Mouse (Mus musculus): ENCODE measurements at regions not wholly inside any gene's neighbourhood (a gene's known extent, or its start where the extent isn't known, plus 50 kb on each side); places are given as distances from the start of the nearest gene placed in this dataset.
"Not testable (repeated sequence)": the region's sequence is repeated elsewhere in the genome, so short reads cannot be mapped to it uniquely, and the experiment has no call there.

DNA sequence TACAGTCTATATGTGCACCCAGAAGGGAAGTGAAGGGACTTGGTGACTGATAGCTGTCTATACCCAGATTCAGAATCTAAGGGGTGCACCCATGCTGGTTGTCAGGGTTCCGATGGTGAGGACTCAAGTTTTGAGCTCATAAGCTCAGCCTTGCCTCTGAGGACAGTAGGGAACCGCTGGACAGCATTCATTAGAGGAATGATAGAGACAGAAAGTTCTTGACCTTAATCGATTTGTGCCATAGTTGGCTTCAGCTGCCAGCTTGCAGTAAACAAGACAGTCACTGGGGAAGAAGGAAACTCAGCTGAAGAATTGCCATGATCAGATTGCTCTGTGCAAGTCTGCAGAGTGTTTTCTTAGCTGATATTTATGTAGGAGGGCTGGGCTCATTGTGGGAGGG lies 96.0 kb downstream of the Dmrta2 start:
- DNase-seq (ENCODE audit: low spot score) (no peak), ATAC-seq (ENCODE audit: low FRiP score) (no peak)

DNA sequence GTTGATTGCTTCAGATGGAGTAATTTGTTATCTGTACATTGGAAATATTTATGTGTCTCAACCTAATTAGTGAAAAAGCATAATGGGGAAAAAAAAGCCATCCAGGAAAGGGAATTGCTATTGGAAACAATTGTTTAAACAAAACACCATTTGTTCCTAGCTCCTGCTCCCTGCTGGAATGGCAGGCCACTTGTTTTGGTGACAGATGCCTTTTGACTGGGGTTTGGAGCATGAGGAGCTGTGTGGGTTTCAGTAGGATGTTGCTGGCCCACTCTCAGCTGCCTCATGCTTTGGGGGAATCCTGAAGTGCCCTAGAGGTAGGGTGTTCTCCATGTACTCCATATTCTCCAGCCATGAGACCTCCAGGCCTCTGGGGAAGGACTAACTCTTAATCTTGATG lies 105.5 kb downstream of the Dmrta2 start:
- DNase-seq (ENCODE audit: low spot score), result no peak
- no peak overlapping the region for H3K9ac ChIP-seq (ENCODE audit: low read depth, low read length)
- no peak overlapping the region for H3K4me3 ChIP-seq (ENCODE audit: low read depth, low read length)

More for the DNA sequence above, 96.0 kb downstream of the Dmrta2 start:
- H3K36me3 ChIP-seq (ENCODE audit: control insufficient read depth, insufficient read depth, low read length), result no peaks in the 10 kb centered on the region
- no peak overlapping the region for H3K9ac ChIP-seq (ENCODE audit: low read depth, low read length)
- H3K9me3 ChIP-seq (ENCODE audit: control insufficient read depth, low read length), result no peaks in the 10 kb centered on the region
- H3K4me3 ChIP-seq (ENCODE audit: low read depth, low read length), result no peak overlapping the region
- H3K27me3 ChIP-seq (ENCODE audit: control insufficient read depth, insufficient read depth, low read length), result no peaks in the 10 kb centered on the region
- H3K27ac ChIP-seq (ENCODE audit: low read depth, low read length), result no peak overlapping the region
- H3K4me1 ChIP-seq (replicated peaks; ENCODE audit: control insufficient read depth, insufficient read depth, low read length), result no peaks in the 10 kb centered on the region
- no peak overlapping the region for H3K4me2 ChIP-seq (replicated peaks; ENCODE audit: low read depth, low read length)
- WGBS, result 88% methylated on average over 3 of the region's 3 CpGs

DNA sequence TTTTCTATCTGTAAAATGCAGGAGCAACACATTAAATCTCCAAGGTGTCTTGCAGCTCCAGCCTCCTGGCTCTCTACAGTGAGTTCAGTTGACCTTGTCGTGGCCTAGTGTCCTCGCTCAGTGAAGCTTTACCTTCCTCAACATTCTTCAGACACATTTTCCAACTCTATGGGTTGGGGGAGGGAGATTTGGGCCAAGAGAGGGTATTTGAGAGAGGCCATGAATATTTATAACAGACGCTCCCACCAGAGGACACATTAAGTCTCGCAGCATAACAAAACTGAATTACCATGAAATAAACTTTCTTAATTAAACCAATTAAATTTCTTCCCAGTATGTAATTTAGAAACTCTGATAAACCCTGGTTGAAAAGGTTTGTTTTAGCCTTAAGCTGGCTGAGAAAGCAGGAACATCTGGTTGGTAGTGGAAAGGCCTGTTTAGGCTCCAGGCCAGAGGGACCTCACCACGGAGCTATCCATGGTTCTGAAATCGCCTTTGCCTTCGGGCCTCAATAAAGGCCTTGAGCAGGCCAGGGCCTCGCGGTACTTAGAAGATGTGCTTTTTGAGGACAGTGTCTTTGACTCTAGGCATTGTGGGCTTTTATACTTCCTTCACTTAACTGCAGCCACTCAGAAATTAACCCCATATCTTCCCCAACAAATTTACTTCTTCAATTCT lies 109.9 kb downstream of the Dmrta2 start:
- no peak overlapping the region for H3K4me3 ChIP-seq (ENCODE audit: low read depth, low read length)
- H3K27ac ChIP-seq (ENCODE audit: low read depth, low read length), result no peak overlapping the region
- H3K9ac ChIP-seq (ENCODE audit: low read depth, low read length), result no peak overlapping the region
- H3K27me3 ChIP-seq (ENCODE audit: control insufficient read depth, insufficient read depth, low read length), result no peaks in the 10 kb centered on the region
- H3K36me3 ChIP-seq (ENCODE audit: control insufficient read depth, insufficient read depth, low read length), result no peaks in the 10 kb centered on the region
- ATAC-seq (ENCODE audit: low FRiP score) (0 out of 2 replicates have a peak, but pooled peaks have one; percentile 43), DNase-seq (ENCODE audit: low spot score) (peak; percentile 79)
- no peaks in the 10 kb centered on the region for H3K9me3 ChIP-seq (ENCODE audit: control insufficient read depth, low read length)
- WGBS, result 35% methylated on average over 9 of the region's 9 CpGs
- H3K4me2 ChIP-seq (replicated peaks; ENCODE audit: low read depth, low read length), result no peak overlapping the region
- no peaks in the 10 kb centered on the region for H3K4me1 ChIP-seq (replicated peaks; ENCODE audit: control insufficient read depth, insufficient read depth, low read length)

More for the DNA sequence above, 105.5 kb downstream of the Dmrta2 start:
- H3K9me3 ChIP-seq (ENCODE audit: control insufficient read depth, low read length), result no peaks in the 10 kb centered on the region
- no peaks in the 10 kb centered on the region for H3K27me3 ChIP-seq (ENCODE audit: control insufficient read depth, insufficient read depth, low read length)
- H3K4me1 ChIP-seq (replicated peaks; ENCODE audit: control insufficient read depth, insufficient read depth, low read length), result no peaks in the 10 kb centered on the region
- H3K4me2 ChIP-seq (replicated peaks; ENCODE audit: low read depth, low read length), result no peak overlapping the region
- ATAC-seq (ENCODE audit: low FRiP score), result no peak
- H3K27ac ChIP-seq (ENCODE audit: low read depth, low read length), result no peak overlapping the region
- H3K36me3 ChIP-seq (ENCODE audit: control insufficient read depth, insufficient read depth, low read length), result no peaks in the 10 kb centered on the region

DNA sequence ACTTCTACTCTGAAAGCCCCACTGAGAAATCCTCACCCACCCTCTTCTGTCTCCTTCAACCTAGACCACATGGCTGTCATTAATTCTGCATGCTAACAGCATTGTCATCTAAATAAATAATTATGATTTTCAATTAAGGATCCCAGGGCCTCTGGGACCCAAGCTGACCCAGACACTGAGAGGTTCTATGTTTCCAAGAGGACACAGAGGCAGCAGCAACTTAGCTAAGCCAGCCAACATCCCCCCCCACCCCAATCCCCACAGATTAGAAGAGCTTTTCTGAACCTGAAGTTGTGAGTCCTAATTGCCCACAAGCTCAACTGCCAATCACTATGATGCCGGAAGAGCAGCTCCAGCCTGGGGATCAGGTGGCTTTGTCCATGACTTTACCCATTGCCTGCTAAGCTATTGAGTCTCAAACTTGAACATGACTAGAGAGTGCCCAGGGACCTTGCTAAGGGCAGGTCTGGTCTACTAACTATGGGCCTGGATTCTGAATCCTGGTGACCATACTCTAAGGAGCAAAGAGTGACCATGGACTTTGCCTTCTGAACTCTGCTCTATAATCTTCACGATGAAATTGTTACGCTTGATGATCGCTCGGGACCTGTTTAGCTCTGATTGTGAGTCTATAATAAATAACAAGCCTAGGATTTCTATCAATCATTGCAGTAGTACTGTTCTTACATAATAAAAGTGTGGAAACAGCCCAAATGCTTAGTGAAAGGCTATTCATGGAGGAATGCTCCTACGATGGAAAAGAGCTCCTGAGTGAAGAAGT lies 115.4 kb downstream of the Dmrta2 start:
- Histone ChIP-seq H3K4me3 (ENCODE audit: low read depth, low read length) (no peak overlapping the region), H3K4me2 (replicated peaks; ENCODE audit: low read depth, low read length) (no peak overlapping the region), H3K27me3 (ENCODE audit: control insufficient read depth, insufficient read depth, low read length) (no peaks in the 10 kb centered on the region), H3K9ac (ENCODE audit: low read depth, low read length) (no peak overlapping the region), H3K4me1 (replicated peaks; ENCODE audit: control insufficient read depth, insufficient read depth, low read length) (no peaks in the 10 kb centered on the region), H3K9me3 (ENCODE audit: control insufficient read depth, low read length) (no peaks in the 10 kb centered on the region), H3K36me3 (ENCODE audit: control insufficient read depth, insufficient read depth, low read length) (no peaks in the 10 kb centered on the region), H3K27ac (ENCODE audit: low read depth, low read length) (no peak overlapping the region)
- 87% methylated on average over 6 of the region's 6 CpGs for WGBS
- DNase-seq (ENCODE audit: low spot score) (no peak), ATAC-seq (ENCODE audit: low FRiP score) (no peak)

DNA sequence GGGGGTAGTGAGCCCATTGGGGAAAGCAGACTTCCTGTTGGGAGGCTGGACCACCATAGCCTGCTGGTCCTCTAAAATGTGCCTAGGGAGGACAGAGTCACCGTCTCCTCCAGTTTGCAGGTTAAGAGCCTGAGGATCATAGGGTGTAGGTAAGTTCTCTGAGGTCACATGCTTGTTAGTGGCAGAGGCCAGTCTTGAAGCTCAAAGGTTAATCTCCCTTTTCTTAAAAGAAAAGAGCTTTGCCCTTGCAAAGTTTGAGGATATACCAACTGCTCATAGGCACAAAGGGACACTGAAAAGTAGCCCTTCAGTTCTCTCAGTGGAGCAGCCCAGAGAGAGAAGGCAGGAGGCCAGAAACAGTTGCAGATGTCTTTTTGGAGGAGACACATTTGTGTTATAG lies 116.7 kb downstream of the Dmrta2 start:
- Histone ChIP-seq H3K9me3 (ENCODE audit: control insufficient read depth, low read length) (no peaks in the 10 kb centered on the region), H3K27ac (ENCODE audit: low read depth, low read length) (no peak overlapping the region), H3K36me3 (ENCODE audit: control insufficient read depth, insufficient read depth, low read length) (no peaks in the 10 kb centered on the region), H3K4me2 (replicated peaks; ENCODE audit: low read depth, low read length) (no peak overlapping the region), H3K4me3 (ENCODE audit: low read depth, low read length) (no peak overlapping the region), H3K27me3 (ENCODE audit: control insufficient read depth, insufficient read depth, low read length) (no peaks in the 10 kb centered on the region), H3K4me1 (replicated peaks; ENCODE audit: control insufficient read depth, insufficient read depth, low read length) (no peaks in the 10 kb centered on the region), H3K9ac (ENCODE audit: low read depth, low read length) (no peak overlapping the region)
- DNase-seq (ENCODE audit: low spot score) (no peak), ATAC-seq (ENCODE audit: low FRiP score) (no peak)
- WGBS, result 91% methylated on average over 1 of the region's 1 CpGs

DNA sequence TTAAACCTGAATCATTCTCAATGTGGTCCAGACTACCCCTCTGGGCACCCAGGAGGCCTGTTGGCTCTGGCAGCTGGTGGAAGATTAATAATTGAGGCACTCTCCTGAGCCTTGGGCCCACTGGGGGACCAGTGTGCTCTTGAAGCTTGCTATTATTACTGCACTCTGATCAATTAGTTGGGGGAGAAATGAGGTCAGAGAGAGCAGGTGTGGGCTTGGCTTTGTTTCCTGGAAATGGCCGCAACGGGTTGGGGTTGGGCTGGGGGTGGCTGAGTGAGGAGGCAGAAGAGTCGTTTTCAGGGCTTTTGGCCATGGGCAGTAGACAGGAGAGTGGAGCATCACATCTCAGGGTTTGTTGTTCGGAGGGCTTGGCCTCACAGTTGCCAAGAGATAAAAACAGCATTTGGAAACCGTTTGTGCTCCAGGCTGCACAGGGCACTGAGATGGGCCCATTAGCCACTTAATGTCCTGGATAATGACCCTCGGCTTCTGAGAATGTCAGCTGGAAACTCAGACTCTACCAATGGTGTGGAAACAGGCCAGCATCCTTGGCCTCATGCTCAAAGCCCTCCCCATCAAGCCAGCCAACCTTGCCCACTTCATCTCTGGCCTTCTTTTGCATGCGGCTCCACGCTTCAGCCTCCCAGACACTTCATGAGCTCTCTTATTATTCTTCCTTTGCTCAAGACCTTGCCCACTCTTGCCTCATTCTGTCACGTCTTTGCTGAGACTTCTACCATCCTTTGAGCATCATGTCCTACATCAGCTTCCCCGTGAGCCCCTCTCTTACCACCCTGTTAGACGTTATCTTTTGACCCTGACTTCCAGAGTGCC lies 118.1 kb downstream of the Dmrta2 start:
- H3K4me1 ChIP-seq (replicated peaks; ENCODE audit: control insufficient read depth, insufficient read depth, low read length), result no peaks in the 10 kb centered on the region
- no peak overlapping the region for H3K27ac ChIP-seq (ENCODE audit: low read depth, low read length)
- H3K9ac ChIP-seq (ENCODE audit: low read depth, low read length), result no peak overlapping the region
- H3K9me3 ChIP-seq (ENCODE audit: control insufficient read depth, low read length), result no peaks in the 10 kb centered on the region
- no peaks in the 10 kb centered on the region for H3K27me3 ChIP-seq (ENCODE audit: control insufficient read depth, insufficient read depth, low read length)
- no peak overlapping the region for H3K4me2 ChIP-seq (replicated peaks; ENCODE audit: low read depth, low read length)
- no peak overlapping the region for H3K4me3 ChIP-seq (ENCODE audit: low read depth, low read length)
- WGBS, result 76% methylated on average over 11 of the region's 11 CpGs
- DNase-seq (ENCODE audit: low spot score) (peak; percentile 0), ATAC-seq (ENCODE audit: low FRiP score) (peak; percentile 38; the same call in 1 of the 2 replicates)
- no peaks in the 10 kb centered on the region for H3K36me3 ChIP-seq (ENCODE audit: control insufficient read depth, insufficient read depth, low read length)

DNA sequence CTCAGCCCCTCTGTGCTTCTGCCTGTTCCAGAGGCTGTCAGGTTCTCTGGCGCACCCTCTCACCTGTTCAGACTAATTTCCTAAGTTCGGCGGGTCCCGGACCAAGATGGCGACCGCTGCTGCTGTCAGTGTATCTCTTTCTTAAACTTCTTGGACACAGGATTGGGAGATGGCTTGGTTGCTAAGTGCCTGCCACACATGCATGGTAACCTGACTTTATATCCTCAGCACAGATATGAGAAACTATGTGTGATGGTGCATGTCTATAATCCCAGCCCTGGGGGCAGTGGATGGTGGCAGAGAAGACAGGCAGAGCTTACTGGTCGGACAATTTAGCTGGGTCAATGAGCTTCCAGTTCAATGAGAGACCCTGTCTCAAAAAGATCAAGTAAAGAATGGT lies 126.3 kb downstream of the Dmrta2 start:
- H3K27me3 ChIP-seq (ENCODE audit: control insufficient read depth, insufficient read depth, low read length); H3K4me3 ChIP-seq (ENCODE audit: low read depth, low read length); H3K4me1 ChIP-seq (replicated peaks; ENCODE audit: control insufficient read depth, insufficient read depth, low read length); ATAC-seq (ENCODE audit: low FRiP score); H3K4me2 ChIP-seq (replicated peaks; ENCODE audit: low read depth, low read length); H3K9me3 ChIP-seq (ENCODE audit: control insufficient read depth, low read length); H3K27ac ChIP-seq (ENCODE audit: low read depth, low read length); DNase-seq (ENCODE audit: low spot score); H3K9ac ChIP-seq (ENCODE audit: low read depth, low read length); H3K36me3 ChIP-seq (ENCODE audit: control insufficient read depth, insufficient read depth, low read length): not testable (repeated sequence)
- 93% methylated on average over 6 of the region's 7 CpGs for WGBS

DNA sequence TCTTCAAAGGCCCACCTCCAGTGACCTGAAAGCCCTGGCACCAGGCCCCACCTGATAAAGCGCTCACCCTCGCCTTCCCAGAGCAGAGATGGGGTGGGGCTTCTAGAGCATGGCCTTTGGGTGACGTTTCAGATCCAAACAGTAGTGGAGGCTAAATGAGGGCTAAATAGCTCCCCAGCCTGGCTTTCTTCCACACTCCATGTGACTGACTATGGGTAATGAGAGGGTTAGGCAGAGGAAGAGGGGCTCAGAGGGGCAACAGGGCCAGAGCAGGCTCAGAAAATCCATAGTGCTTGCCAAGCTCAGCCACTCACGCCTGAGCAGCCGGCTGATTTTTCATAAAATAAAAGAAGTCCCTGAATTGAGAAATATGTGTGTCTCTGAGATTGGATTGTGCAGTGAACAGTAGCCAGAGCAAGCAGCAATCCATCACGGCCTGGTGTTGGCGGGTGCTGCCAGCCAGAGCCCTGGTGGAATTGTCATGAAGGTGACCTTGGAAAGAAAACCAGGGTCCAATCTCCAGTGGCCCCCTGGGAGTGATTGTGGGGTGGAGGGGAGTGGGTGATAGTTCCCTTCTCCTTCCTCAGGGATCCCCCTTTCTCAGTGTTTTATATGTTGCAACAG lies 128.9 kb downstream of the Dmrta2 start:
- no peak overlapping the region for H3K27ac ChIP-seq (ENCODE audit: low read depth, low read length)
- H3K27me3 ChIP-seq (ENCODE audit: control insufficient read depth, insufficient read depth, low read length), result no peaks in the 10 kb centered on the region
- no peaks in the 10 kb centered on the region for H3K4me1 ChIP-seq (replicated peaks; ENCODE audit: control insufficient read depth, insufficient read depth, low read length)
- H3K36me3 ChIP-seq (ENCODE audit: control insufficient read depth, insufficient read depth, low read length), result no peaks in the 10 kb centered on the region
- DNase-seq (ENCODE audit: low spot score) (no peak), ATAC-seq (ENCODE audit: low FRiP score) (no peak)
- WGBS, result 82% methylated on average over 7 of the region's 7 CpGs
- no peak overlapping the region for H3K9ac ChIP-seq (ENCODE audit: low read depth, low read length)
- H3K4me2 ChIP-seq (replicated peaks; ENCODE audit: low read depth, low read length), result no peak overlapping the region
- H3K4me3 ChIP-seq (ENCODE audit: low read depth, low read length), result no peak overlapping the region
- H3K9me3 ChIP-seq (ENCODE audit: control insufficient read depth, low read length), result no peaks in the 10 kb centered on the region

Data from hindbrain, embryonic 11.5 days (tissue).